Mouse (Mus musculus) heart, adult 18-20 months (tissue): ENCODE measurements around the gene Slc16a1. TPM values are rescaled to one million over a fixed set of nuclear protein-coding genes. Genes with fewer than 3 reads are reported as not detected.
A peak's percentile ranks its signal among the peaks of the same experiment; 100 is the strongest.

Source experiments
- DNase-seq, 2 experiments: peaks; one replicate each; pipeline ENCODE4 v3.0.0; 2021 to 2022; ENCODE audit warnings: mixed read lengths in 1 of 2
- long read RNA-seq, 2 experiments: library from polyadenylated mRNA; stranded (forward); transcript quantifications; one replicate each; pipeline ENCODE4 v2.0.0; 2021
- total RNA-seq, 2 experiments: library from RNA; stranded (reverse); gene quantifications; 2 replicates each; pipeline ENCODE4 v1.2.3; 2021

Gene Slc16a1
- 100 to 1,000 TPM; 156 to 159 TPM for total RNA-seq
- long read RNA-seq, experiment 1, full-length matches to known transcripts = 32 of 46 reads
- long read RNA-seq, experiment 1, partial matches to known transcripts = 13 of 46 reads
- long read RNA-seq, experiment 1, other reads (novel, unspliced or antisense) = 1 of 46 reads
- long read RNA-seq, experiment 2, full-length matches to known transcripts = 28 of 44 reads
- long read RNA-seq, experiment 2, partial matches to known transcripts = 16 of 44 reads
- long read RNA-seq, experiment 2, other reads (novel, unspliced or antisense) = 0 of 44 reads

- DNase-seq = peak; percentile 92 to 94
Observed at GRCm38 (mm10) chr3:104638403-104638779, at the start of gene Slc16a1. TSS of gene Slc16a1 (plus strand) at chr3:104638668.

DNA sequence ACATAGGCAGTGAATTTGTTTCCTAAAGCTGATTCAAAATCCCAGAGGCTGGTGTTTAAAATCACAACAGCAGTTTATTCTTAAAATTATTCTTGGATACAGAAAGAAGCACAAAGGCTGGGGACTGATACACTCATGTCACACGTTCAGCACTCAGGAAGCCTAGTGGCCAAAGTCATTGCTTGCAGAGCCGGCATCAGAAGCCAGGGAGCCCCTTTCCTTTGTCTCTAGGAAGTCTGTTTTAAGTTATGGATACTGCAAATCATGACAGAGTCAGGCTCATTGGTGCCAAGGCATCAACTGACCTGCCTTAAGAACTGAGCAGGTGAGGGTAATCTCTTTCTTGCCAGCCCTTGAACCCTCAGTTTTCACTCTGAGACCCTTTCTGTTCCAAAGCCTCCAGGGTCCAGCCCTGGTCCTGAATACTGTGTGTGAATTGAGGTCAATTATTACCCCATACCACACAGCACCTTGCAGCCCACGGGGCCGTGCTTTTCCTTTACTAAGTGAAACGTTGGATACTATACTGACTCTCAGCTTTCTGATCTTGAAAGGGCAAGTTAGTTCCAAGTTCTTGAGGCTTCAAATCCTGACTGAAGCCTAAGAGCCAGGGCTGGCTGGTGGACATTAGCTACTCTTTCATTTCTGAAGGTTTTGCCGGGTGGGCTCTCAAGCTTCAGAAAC is 41.9 kb upstream of the Slc16a1 start:
- DNase-seq = peak in 1 of 2 experiments; percentile 20

DNA sequence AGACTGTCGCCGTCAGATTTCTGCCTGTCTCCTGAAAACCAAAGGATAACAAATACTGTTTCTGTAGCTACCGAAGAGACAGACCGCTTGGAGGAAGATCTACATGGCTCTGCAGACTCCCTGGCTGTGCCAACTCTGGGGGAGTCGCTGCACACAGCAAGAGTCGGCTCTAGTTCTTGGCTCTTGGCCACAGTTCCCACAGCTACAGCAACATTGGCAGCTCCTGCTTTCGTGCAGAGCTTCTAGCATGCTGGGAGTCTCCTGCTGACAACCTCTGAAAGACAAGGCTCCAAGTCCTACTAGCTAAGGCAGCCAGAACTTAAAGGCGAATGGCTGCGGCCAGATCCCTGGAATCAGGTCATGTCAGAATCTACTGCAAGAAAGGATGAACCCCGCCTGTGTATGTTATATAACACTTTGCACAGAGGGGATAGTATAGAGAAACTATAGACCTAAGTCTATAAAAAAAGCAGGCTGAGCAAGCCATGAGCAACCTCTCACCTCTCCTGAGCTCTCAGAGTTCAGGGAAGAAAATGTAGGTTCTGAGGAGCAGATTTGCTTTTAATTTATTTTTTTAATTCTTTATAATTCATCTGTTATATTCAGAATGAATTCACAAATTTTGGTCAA is 41.2 kb upstream of the Slc16a1 start:
- peak; percentile 80 to 89 for DNase-seq

GRCm38 (mm10) chr3:104599296-104600150 is 38.9 kb upstream of the Slc16a1 start:
- peak; percentile 80 to 87 for DNase-seq

GRCm38 (mm10) chr3:104600691-104601090 is 37.8 kb upstream of the Slc16a1 start:
- DNase-seq = peak; percentile 38 to 56

GRCm38 (mm10) chr3:104601680-104602079 is 36.8 kb upstream of the Slc16a1 start:
- DNase-seq = peak; percentile 48 to 64

DNA sequence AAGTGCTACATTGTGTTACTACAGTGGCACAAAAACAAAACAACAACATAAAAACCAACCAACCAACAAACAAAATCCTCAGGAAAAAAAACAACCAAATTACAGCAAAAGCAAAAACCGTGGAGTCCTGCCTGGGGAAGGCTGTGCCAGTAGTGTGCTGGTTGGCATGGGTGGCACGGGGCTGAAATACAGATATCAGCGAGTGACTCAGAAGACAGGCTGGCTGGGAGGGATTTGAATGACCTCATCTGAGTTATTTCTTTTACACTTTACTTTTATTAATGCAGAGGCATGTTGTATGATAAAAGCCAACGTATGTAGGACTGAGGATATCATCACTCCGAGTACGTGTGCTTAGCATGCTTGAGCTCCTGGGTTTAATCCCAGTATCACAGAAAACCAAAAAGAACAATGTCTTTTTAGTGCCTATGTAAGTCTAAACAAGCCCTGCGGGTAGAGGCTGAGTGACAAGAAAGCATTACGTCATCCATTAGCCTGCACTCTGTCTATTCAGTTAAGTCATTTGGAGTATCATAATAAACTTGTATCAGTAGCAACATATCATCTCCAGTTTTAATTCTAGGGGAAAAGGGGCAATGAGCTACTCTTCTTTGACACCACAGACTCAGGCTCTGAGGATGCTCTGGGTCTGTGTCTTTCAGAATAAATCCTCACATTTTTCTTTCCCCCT is 28.6 kb upstream of the Slc16a1 start:
- DNase-seq = peak; percentile 28 to 36

- no peak for DNase-seq
Observed at GRCm38 (mm10) chr3:104610453-104611230, 27.8 kb upstream of the Slc16a1 start.

- DNase-seq = peak in 1 of 2 experiments; percentile 33
Observed at GRCm38 (mm10) chr3:104611951-104612350, 26.5 kb upstream of the Slc16a1 start.

DNA sequence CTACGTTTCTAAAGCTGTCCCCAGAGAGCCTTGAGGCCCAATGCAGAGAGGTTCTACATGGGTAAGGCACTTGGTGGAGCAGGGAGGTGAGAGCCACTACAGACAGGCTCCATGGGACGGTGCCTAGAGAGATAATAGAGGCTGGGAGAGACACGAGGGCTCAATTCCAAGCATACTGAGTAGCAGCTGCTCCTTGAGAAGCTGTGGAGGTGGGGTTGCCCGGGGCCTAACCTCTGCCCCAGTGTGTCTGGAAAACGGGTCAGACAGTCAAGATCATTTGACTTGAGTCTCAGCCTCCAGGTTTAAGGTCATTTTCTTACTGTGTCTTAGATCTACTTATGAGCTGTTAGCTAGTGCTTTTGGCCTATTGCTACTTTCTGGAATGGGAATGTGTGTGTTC is 25.4 kb upstream of the Slc16a1 start:
- no peak for DNase-seq

GRCm38 (mm10) chr3:104614081-104614480 is 24.4 kb upstream of the Slc16a1 start:
- no peak for DNase-seq

- no peak for DNase-seq
Observed at GRCm38 (mm10) chr3:104615216-104615615, 23.3 kb upstream of the Slc16a1 start.

DNA sequence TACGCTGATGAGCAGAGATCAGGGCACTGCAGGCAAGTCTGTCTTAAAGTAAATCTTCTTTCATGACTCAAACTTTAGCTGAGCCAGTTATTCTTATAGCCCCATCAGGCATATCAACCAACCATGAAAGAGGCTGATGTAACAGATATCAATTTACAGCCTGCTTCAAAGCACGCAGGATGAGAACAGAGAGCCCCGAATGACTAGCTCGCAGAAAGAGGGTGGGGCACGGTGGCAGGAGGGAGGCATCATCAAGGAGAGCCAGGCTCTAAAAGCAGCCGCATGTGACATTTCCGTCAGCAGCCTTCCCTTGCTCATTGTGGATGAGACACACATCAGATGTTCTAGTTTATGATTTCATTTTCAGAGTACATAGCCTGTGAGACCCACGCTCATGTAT is 22.3 kb upstream of the Slc16a1 start:
- no peak for DNase-seq

DNA sequence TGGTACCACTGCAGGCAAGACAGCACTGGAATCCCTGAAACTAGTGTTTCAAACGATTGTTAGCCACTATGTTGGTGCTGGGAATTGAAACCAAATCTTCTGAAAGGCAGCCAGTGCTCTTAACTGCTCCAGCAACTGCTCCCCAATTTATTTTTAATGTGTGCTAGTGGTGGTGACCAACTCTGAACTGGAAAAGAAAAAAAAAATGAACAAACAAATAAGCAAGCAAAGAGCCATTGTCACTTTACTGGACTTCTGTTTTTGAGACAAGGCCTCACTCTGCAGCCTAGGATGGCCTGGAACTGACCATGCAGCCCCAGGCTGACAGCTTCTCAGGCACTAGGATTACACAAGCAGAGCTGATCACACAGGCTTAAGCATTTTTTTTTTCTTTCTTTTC is 16.6 kb upstream of the Slc16a1 start:
- DNase-seq = no peak

DNA sequence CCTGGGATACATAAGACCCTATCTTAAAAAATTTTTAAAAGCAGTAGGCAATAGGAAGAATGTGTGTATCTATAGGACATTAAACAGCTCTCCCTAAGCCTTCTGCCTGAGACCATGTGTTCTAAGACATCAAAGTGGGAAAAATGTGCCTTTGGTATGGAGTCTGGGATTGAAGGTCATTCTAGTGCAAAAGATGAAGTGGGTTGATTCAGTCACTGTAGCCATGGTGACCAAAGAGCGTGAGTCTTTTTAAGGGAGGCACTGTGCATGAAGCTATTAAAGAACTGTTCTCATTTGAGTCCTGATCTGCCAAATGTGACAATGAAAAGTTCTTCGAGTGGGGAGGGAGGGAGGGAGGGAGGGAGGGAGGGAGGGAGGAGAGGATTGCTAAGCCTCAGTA is 8.7 kb upstream of the Slc16a1 start:
- DNase-seq = no peak

DNA sequence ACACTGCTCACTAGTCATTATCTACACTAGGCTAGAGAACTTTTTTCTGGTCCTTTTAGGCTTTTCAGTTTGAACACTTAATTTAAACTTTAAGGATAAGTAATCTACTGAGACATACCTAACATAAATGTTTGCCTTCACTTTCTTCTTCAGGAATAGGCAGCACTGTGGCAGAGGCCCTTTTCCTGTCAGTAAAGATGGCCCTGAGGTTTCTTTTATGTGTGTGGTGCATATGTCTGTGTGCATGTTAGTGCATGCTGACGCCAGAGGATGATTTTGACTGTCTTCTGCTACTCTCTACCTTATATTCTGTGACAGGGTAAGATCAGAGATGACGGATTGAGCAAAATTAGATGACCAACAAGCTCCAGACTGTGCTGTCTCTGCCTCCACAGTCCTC is 7.5 kb upstream of the Slc16a1 start:
- no peak for DNase-seq

- no peak for DNase-seq
Observed at GRCm38 (mm10) chr3:104632560-104633162, 5.8 kb upstream of the Slc16a1 start.

- DNase-seq = no peak
Observed at GRCm38 (mm10) chr3:104636491-104636890, 2.0 kb upstream of the Slc16a1 start.

- DNase-seq = peak; percentile 29 to 74
Observed at GRCm38 (mm10) chr3:104637427-104638402, 753 bp upstream of the Slc16a1 start.
